Mouse (Mus musculus) kidney, adult 2 months (tissue): Measurements from ENCODE around the gene Tmtc2.

ENCODE experiments used
- CTCF ChIP-seq: fragments of 200-500 bp; conservative IDR thresholded peaks from 2 replicates; pipeline ENCODE4 v1.5.1; 2011; ENCODE audit warnings: low read depth, mild to moderate bottlenecking, control low read depth, low read length, moderate library complexity, mixed read lengths; ENCODE audit not compliant: insufficient read depth, insufficient read length
- POLR2A ChIP-seq: fragments of 200-500 bp; IDR thresholded peaks from one replicate; pipeline ENCODE4 v1.6.1; 2011; ENCODE audit warnings: low read depth, low read length, control low read depth

DNA sequence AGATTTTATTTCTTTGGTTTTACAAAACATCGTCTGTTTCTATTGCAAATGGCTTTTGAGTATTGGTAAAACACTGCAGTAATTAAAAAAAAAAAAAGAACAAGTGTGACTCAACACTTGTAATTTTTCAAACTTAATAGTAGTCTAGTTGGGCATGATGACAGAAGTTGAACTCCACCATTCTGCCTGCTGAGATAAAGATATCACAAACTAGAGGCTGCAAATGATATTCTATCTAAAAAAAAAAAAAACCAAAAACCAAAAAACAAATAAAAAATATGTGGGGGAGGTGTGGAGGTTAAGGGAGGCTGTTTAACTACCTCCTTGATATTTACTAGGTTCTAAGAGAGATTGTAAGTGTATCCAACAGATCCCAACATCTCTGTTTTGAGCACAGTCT lies 149.2 kb downstream of the Tmtc2 start:
- TF ChIP-seq CTCF (no peak), POLR2A (no peak)
